Mouse (Mus musculus): ENCODE data around the gene Nupl1. TPM values are rescaled to one million over a fixed set of nuclear protein-coding genes. Genes with fewer than 3 reads are reported as not detected.

The Nupl1 gene
- polyA plus RNA-seq (2012; rRNA removed), result 0.04 TPM in 1 of 2 replicates, not detected in the other

DNA sequence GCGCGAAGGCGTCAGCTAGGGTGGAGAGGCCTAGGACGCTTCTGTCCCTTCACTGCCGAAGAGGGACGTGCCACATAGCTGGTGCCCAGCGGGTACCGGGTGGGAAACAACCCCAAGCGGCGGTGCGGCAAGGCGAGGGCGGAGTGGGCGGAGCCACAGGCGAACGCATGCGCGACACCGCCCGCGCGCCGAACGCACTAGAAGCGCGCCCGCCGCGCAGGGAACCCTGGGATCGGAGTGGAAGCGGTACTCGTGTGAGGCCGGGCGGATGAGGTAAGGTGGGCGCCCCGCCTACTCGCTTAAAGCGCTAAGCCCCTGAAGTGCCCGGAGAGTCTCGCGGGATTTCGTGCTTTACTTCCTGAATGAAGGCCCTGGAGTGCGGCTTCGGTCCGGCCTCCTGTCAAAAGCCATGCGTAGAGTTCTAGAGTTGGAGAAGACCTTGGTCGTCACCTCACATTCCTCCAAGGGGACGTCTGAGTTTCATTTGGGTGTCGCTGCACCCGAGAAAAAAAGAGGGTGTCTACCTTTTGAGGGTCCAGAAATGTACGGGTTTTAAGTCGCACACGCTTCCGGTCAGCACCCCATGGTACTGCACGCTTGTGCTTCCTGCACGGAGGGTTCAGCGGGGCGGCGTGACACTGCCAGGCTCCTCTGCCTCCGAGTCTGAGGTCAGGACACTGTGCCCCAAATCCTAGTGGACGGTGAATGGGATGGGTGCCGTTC is at the start of gene Nupl1, which contains the start of gene Gm49336:
Nupl1 (minus strand) TSS at position 151 of the 723 bp plus-strand sequence.
Gm49336 (minus strand) TSS at position 227 of the 723 bp plus-strand sequence.
- Histone ChIP-seq H3K27me3 (ENCODE audit: control insufficient read depth, insufficient read depth, low read length) (no peaks in the 10 kb centered on the region), H3K27ac (ENCODE audit: control insufficient read depth, insufficient read depth, low read length) (peak within 1 kb of the TSS; percentile 84), H3K36me3 (ENCODE audit: control insufficient read depth, insufficient read depth, low read length) (no peaks in the 10 kb centered on the region), H3K4me1 (replicated peaks; ENCODE audit: control insufficient read depth, insufficient read depth, low read length) (peaks cover 14% of the 10 kb centered on the region), H3K4me3 (ENCODE audit: control insufficient read depth, insufficient read depth, low read length) (peak within 1 kb of the TSS; percentile 88)
- WGBS, result under 1% methylated on average over 62 of the region's 62 CpGs
- DNase-seq, result peak; percentile 98
- TF ChIP-seq POLR2A (IDR thresholded peaks at IDR 0.05; ENCODE audit: control insufficient read depth, extremely low read depth, insufficient read depth, low read length, poor library complexity) (peak; percentile 89), CTCF (IDR thresholded peaks at IDR 0.05; ENCODE audit: borderline replicate concordance, control insufficient read depth, extremely low read depth, insufficient read depth, low read length, poor library complexity) (peak; percentile 54; the same call in 1 of the 2 replicates)

DNA sequence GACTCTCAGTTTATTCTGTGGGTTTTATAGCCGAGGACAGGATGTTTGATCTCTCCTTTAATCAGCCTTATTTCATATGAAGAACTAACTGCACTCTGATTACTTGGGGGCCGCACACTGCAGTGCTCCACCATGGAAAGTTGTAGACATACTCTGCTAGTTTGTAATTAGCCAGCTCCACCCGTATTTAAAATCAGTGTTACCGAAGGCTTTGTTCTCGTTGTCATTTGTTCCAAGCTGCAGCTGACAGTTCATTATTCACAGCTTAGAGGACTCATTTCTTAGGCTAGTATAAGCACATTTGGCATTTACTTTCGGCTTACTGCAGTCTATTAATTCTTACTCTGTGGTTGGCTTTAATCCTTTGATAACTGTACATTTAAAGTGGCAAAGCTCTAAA is 49.8 kb upstream of the Nupl1 start:
- Histone ChIP-seq H3K27me3 (ENCODE audit: control insufficient read depth, insufficient read depth, low read length) (no peaks in the 10 kb centered on the region), H3K36me3 (ENCODE audit: control insufficient read depth, insufficient read depth, low read length) (peaks cover 36% of the 10 kb centered on the region)

DNA sequence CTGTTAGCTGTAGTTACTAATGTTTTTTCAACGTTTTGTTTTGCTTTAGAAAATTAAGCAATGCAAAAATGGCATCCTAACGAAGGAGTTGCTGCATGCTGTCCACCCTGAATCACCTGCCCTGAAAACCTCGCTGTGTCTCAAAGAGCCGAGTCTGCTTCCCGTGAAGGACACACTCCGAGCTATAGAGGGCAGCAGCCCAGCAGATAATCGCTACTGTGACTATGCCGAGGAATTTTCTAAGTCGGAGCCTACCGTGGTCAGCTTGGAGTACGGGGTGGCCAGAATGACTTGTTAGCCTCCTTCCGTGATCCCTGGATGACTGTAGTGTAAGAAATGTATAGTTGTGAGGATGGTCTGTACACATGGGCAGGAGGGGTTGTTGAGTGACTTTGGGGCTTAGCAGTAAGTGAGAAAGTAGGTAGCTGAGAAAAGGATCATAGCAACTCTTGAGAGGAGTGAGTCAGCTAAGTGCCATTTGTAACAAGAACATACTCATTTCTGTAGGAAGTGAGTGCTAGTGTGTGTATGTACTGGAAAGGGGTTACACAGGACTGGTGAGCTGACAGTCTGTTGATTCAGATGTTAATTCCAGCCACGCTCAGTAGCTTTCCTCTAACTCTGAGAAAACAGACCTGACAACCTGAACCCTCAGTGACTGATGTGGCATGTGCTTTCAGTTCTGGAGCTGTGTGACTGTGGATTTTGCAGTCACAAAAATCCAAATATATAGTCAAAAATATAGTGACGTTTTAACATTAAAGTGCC is 49.2 kb upstream of the Nupl1 start:
- Histone ChIP-seq H3K4me3 (ENCODE audit: control insufficient read depth, insufficient read depth, low read length) (no peak overlapping the region), H3K27ac (ENCODE audit: control insufficient read depth, insufficient read depth, low read length) (no peak overlapping the region), H3K27me3 (ENCODE audit: control insufficient read depth, insufficient read depth, low read length) (no peaks in the 10 kb centered on the region), H3K4me1 (replicated peaks; ENCODE audit: control insufficient read depth, insufficient read depth, low read length) (no peaks in the 10 kb centered on the region), H3K36me3 (ENCODE audit: control insufficient read depth, insufficient read depth, low read length) (peaks cover 36% of the 10 kb centered on the region)
- WGBS, result 95% methylated on average over 14 of the region's 14 CpGs
- no peak for DNase-seq
- no peak for TF ChIP-seq CTCF (IDR thresholded peaks at IDR 0.05; ENCODE audit: borderline replicate concordance, control insufficient read depth, extremely low read depth, insufficient read depth, low read length, poor library complexity)
- no peak for TF ChIP-seq POLR2A (IDR thresholded peaks at IDR 0.05; ENCODE audit: control insufficient read depth, extremely low read depth, insufficient read depth, low read length, poor library complexity)

More for the DNA sequence above, 49.8 kb upstream of the Nupl1 start:
- 84% methylated on average over 6 of the region's 6 CpGs for WGBS
- Histone ChIP-seq H3K27ac (ENCODE audit: control insufficient read depth, insufficient read depth, low read length) (no peak overlapping the region), H3K4me1 (replicated peaks; ENCODE audit: control insufficient read depth, insufficient read depth, low read length) (no peaks in the 10 kb centered on the region), H3K4me3 (ENCODE audit: control insufficient read depth, insufficient read depth, low read length) (no peak overlapping the region)
- TF ChIP-seq POLR2A (IDR thresholded peaks at IDR 0.05; ENCODE audit: control insufficient read depth, extremely low read depth, insufficient read depth, low read length, poor library complexity) (no peak), CTCF (IDR thresholded peaks at IDR 0.05; ENCODE audit: borderline replicate concordance, control insufficient read depth, extremely low read depth, insufficient read depth, low read length, poor library complexity) (no peak)
- no peak for DNase-seq

DNA sequence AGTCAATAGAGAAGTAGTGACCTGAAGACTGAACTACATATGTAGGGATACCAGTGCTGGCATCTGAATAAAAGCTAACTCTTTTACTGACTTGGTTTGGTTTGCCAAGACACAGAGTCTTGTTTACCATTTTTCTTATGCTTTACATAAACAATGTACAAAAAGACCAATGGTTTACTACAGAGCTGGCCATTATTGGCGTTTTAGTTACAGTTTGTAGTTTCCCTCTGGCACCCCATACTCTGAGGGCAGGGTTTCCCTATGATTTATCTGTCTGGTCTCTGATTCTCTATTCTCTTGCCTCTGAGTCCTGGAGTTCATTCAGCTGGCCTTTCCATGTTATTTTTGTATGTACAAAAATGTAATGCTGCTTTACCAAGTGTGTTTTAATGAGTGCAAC is 44.3 kb upstream of the Nupl1 start:
- no peaks in the 10 kb centered on the region for H3K27me3 ChIP-seq (ENCODE audit: control insufficient read depth, insufficient read depth, low read length)
- H3K27ac ChIP-seq (ENCODE audit: control insufficient read depth, insufficient read depth, low read length), result no peak overlapping the region
- H3K4me1 ChIP-seq (replicated peaks; ENCODE audit: control insufficient read depth, insufficient read depth, low read length), result no peaks in the 10 kb centered on the region
- WGBS, result 100% methylated on average over 1 of the region's 1 CpGs
- no peak for DNase-seq
- TF ChIP-seq CTCF (IDR thresholded peaks at IDR 0.05; ENCODE audit: borderline replicate concordance, control insufficient read depth, extremely low read depth, insufficient read depth, low read length, poor library complexity), result no peak
- no peak for TF ChIP-seq POLR2A (IDR thresholded peaks at IDR 0.05; ENCODE audit: control insufficient read depth, extremely low read depth, insufficient read depth, low read length, poor library complexity)
- no peak overlapping the region for H3K4me3 ChIP-seq (ENCODE audit: control insufficient read depth, insufficient read depth, low read length)
- peaks cover 38% of the 10 kb centered on the region for H3K36me3 ChIP-seq (ENCODE audit: control insufficient read depth, insufficient read depth, low read length)

DNA sequence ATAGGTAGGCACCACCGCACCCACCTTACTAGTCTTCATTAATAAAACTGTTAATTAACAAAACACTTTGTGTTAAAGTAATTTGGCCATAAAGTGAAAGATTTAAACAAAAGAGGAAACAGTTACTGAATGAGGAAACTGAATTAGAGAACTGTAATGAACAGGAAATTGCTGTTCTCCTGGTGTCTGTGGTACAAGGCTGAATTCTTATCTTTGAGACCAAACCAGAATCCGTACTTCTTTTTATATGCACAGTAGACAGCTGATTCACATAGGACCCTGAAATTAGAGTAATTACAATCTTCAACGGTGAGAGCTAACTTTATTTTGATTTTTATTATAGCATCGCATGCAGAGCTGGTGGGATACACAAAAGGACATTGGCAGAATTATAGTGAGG is 39.1 kb upstream of the Nupl1 start:
- Histone ChIP-seq H3K36me3 (ENCODE audit: control insufficient read depth, insufficient read depth, low read length) (peaks cover 32% of the 10 kb centered on the region), H3K27me3 (ENCODE audit: control insufficient read depth, insufficient read depth, low read length) (no peaks in the 10 kb centered on the region), H3K4me1 (replicated peaks; ENCODE audit: control insufficient read depth, insufficient read depth, low read length) (no peaks in the 10 kb centered on the region), H3K4me3 (ENCODE audit: control insufficient read depth, insufficient read depth, low read length) (no peak overlapping the region), H3K27ac (ENCODE audit: control insufficient read depth, insufficient read depth, low read length) (no peak overlapping the region)
- no peak for DNase-seq
- TF ChIP-seq CTCF (IDR thresholded peaks at IDR 0.05; ENCODE audit: borderline replicate concordance, control insufficient read depth, extremely low read depth, insufficient read depth, low read length, poor library complexity) (no peak), POLR2A (IDR thresholded peaks at IDR 0.05; ENCODE audit: control insufficient read depth, extremely low read depth, insufficient read depth, low read length, poor library complexity) (no peak)
- 37% methylated on average over 4 of the region's 4 CpGs for whole genome bisulfite sequencing

DNA sequence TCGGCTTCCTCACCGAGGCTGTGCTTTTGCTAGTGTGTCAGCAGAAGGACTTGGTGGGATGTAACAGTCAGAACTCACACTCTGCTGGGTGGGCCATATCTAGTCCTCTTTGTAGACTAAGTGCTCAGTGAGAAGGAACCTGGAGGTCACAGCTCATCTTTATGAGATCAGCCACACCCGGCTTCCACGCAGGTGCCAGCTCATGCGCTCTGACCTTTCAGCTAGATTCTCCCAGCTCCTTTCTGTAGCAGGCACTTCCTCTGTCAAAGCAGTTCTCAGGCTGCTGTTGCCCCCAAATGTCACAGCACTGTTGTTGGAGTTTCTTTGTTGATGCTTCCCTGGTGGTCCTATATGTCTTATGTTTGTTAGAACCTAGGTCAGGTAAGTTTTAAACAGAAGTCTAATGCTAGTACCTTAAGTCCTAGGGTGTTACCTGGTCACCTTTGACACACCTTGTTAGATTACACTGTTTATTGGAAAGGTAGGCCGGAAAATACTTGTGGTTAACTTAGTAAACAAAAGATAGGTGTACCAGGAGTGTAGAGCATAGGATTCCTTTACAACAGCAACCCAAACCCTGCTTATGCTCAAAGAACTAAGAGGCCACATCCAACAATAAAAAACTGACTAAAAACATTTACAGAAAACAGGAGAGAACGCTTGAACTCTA is 35.1 kb upstream of the Nupl1 start:
- TF ChIP-seq CTCF (IDR thresholded peaks at IDR 0.05; ENCODE audit: borderline replicate concordance, control insufficient read depth, extremely low read depth, insufficient read depth, low read length, poor library complexity) (no peak), POLR2A (IDR thresholded peaks at IDR 0.05; ENCODE audit: control insufficient read depth, extremely low read depth, insufficient read depth, low read length, poor library complexity) (no peak)
- Histone ChIP-seq H3K27ac (ENCODE audit: control insufficient read depth, insufficient read depth, low read length) (no peak overlapping the region), H3K36me3 (ENCODE audit: control insufficient read depth, insufficient read depth, low read length) (peaks cover 31% of the 10 kb centered on the region)

More for the DNA sequence above, 35.1 kb upstream of the Nupl1 start:
- 92% methylated on average over 7 of the region's 7 CpGs for WGBS
- no peaks in the 10 kb centered on the region for H3K27me3 ChIP-seq (ENCODE audit: control insufficient read depth, insufficient read depth, low read length)
- no peak overlapping the region for H3K4me3 ChIP-seq (ENCODE audit: control insufficient read depth, insufficient read depth, low read length)
- no peak for DNase-seq
- H3K4me1 ChIP-seq (replicated peaks; ENCODE audit: control insufficient read depth, insufficient read depth, low read length), result no peaks in the 10 kb centered on the region
